Mouse (Mus musculus) heart, postnatal 0 days (tissue): Measurements from ENCODE around the gene Foxd4. TPM values are rescaled to one million over a fixed set of nuclear protein-coding genes. Genes with fewer than 3 reads are reported as not detected.
"Not testable (repeated sequence)": the region's sequence is repeated elsewhere in the genome, so short reads cannot be mapped to it uniquely, and the experiment has no call there.

ENCODE experiments used
- ATAC-seq: fragments of 200-750 bp; cut with Nextera tagmentation; 2 replicates; pipeline ENCODE4 v1.8.0; 2017; ENCODE audit warnings: low read depth, moderate number of reproducible peaks, moderate library complexity; ENCODE audit not compliant: insufficient read depth
- DNase-seq: peaks from one replicate; pipeline ENCODE4 v3.0.0-alpha.2; 2016; ENCODE audit warnings: low spot score
- H3K27ac ChIP-seq: fragments of 300-500 bp; sonication (generic); 2 replicates; pipeline ENCODE4 v1.5.1; 2014; ENCODE audit warnings: low read depth, mild to moderate bottlenecking
- H3K27me3 ChIP-seq: fragments of 300-500 bp; sonication (generic); 2 replicates; pipeline ENCODE4 v1.6.1; 2014; ENCODE audit warnings: low read length, mixed read lengths; ENCODE audit not compliant: control insufficient read depth, insufficient read depth
- H3K36me3 ChIP-seq: fragments of 300-500 bp; sonication (generic); replicated peaks from 2 replicates; pipeline ENCODE4 v1.6.1; 2014; ENCODE audit warnings: low read length, mixed read lengths; ENCODE audit not compliant: control insufficient read depth, insufficient read depth
- H3K4me1 ChIP-seq: fragments of 300-500 bp; sonication (generic); 2 replicates; pipeline ENCODE4 v1.6.1; 2014; ENCODE audit warnings: antibody characterized with exemption; ENCODE audit not compliant: control insufficient read depth, insufficient read depth
- H3K4me2 ChIP-seq: fragments of 300-500 bp; sonication (generic); 2 replicates; pipeline ENCODE4 v1.6.1; 2014; ENCODE audit warnings: low read depth, mild to moderate bottlenecking, low read length, moderate library complexity
- H3K4me3 ChIP-seq: fragments of 300-500 bp; sonication (generic); 2 replicates; pipeline ENCODE4 v1.5.1; 2014; ENCODE audit warnings: low read depth, low read length
- H3K9ac ChIP-seq: fragments of 300-500 bp; sonication (generic); replicated peaks from 2 replicates; pipeline ENCODE4 v1.6.1; 2014; ENCODE audit warnings: low read depth, low read length, mixed read lengths
- H3K9me3 ChIP-seq: fragments of 300-500 bp; sonication (generic); replicated peaks from 2 replicates; pipeline ENCODE4 v1.6.1; 2016; ENCODE audit warnings: low read length; ENCODE audit not compliant: control insufficient read depth
- CTCF ChIP-seq: IDR thresholded peaks from 2 replicates; pipeline ENCODE4 v1.5.1; 2016; ENCODE audit warnings: antibody characterized with exemption, control low read depth, low read depth
- EP300 ChIP-seq: IDR thresholded peaks from 2 replicates; pipeline ENCODE4 v1.6.1; 2016; ENCODE audit warnings: antibody characterized with exemption, low read depth
- WGBS: fragments of 180-500 bp; shearing (Covaris S2); extraction: QIAGEN DNeasy Blood & Tissue Kit; methylation state at CpG from one replicate; pipeline ENCODE4 v1.1.7; 2014; 5-methylcytosine and 5-hydroxymethylcytosine counted together
- polyA plus RNA-seq: library from polyadenylated mRNA; unstranded; fragments of >200 nt; fragmentation: Nextera tagmentation; extraction: Ambion mirVana; gene quantifications from 2 replicates; pipeline ENCODE4 v1.2.1, GENCODE M21; 2015
- total RNA-seq: library from RNA; depleted of rRNA; stranded (reverse); fragments of >200 nt; gene quantifications from 2 replicates; pipeline ENCODE4 v1.2.3, GENCODE M21; 2014; ENCODE audit warnings: low replicate concordance

The Foxd4 gene
- total and polyA plus RNA-seq, 2 experiments from 2014 or later: not detected

- TF ChIP-seq EP300: no peak
- no peak for TF ChIP-seq CTCF
- ATAC-seq: no peak
- WGBS: 29% methylated on average over 4 of the region's 4 CpGs
- Histone ChIP-seq H3K4me2 (no peak overlapping the region), H3K36me3 (no peaks in the 10 kb centered on the region), H3K4me1 (no peaks in the 10 kb centered on the region), H3K9ac (no peak overlapping the region), H3K27me3 (peaks cover 66% of the 10 kb centered on the region), H3K27ac (no peak overlapping the region), H3K4me3 (no peak overlapping the region), H3K9me3 (no peaks in the 10 kb centered on the region)
- no peak for DNase-seq
These were observed 4.5 kb downstream of the Foxd4 start for GRCm38 (mm10) chr19:24896536-24896935.

GRCm38 (mm10) chr19:24886888-24887287 is 14.1 kb downstream of the Foxd4 start:
- H3K27me3 ChIP-seq: no peaks in the 10 kb centered on the region
- H3K4me1 ChIP-seq: no peaks in the 10 kb centered on the region

GRCm38 (mm10) chr19:24885504-24885903 is 15.5 kb downstream of the Foxd4 start:
- 4% methylated on average over 5 of the region's 5 CpGs for WGBS
- H3K4me1 ChIP-seq: no peaks in the 10 kb centered on the region
- no peak overlapping the region for H3K27ac ChIP-seq
- H3K9ac ChIP-seq: no peak overlapping the region
- no peaks in the 10 kb centered on the region for H3K36me3 ChIP-seq
- DNase-seq (peak; percentile 72), ATAC-seq (peak; percentile 70; the same call in 1 of the 2 replicates)
- H3K9me3 ChIP-seq: no peaks in the 10 kb centered on the region
- no peaks in the 10 kb centered on the region for H3K27me3 ChIP-seq
- TF ChIP-seq EP300 (no peak), CTCF (peak; percentile 88)
- H3K4me2 ChIP-seq: peak overlapping the region; percentile 23; the same call in 1 of the 2 replicates
- H3K4me3 ChIP-seq: no peak overlapping the region

More at GRCm38 (mm10) chr19:24886888-24887287, 14.1 kb downstream of the Foxd4 start:
- WGBS: 58% methylated on average over 3 of the region's 3 CpGs
- no peak for DNase-seq
- no peak overlapping the region for H3K4me3 ChIP-seq
- H3K27ac ChIP-seq: no peak overlapping the region
- no peak for ATAC-seq
- no peak overlapping the region for H3K9ac ChIP-seq
- no peaks in the 10 kb centered on the region for H3K9me3 ChIP-seq
- no peak overlapping the region for H3K4me2 ChIP-seq
- H3K36me3 ChIP-seq: no peaks in the 10 kb centered on the region
- TF ChIP-seq CTCF: no peak
- TF ChIP-seq EP300: no peak

- TF ChIP-seq EP300: no peak
- no peak for TF ChIP-seq CTCF
- no peaks in the 10 kb centered on the region for H3K36me3 ChIP-seq
- H3K27ac ChIP-seq: no peak overlapping the region
- H3K9me3 ChIP-seq: 0 out of 2 replicates have a peak, but pooled peaks cover 3% of the 10 kb centered on the region
- no peak overlapping the region for H3K4me3 ChIP-seq
- WGBS: 64% methylated on average over 4 of the region's 4 CpGs
- no peaks in the 10 kb centered on the region for H3K4me1 ChIP-seq
- DNase-seq: no peak
- no peak overlapping the region for H3K9ac ChIP-seq
- no peak for ATAC-seq
- no peaks in the 10 kb centered on the region for H3K27me3 ChIP-seq
- no peak overlapping the region for H3K4me2 ChIP-seq
These were observed 19.8 kb downstream of the Foxd4 start for GRCm38 (mm10) chr19:24881237-24881636.

GRCm38 (mm10) chr19:24875129-24875870 is 25.7 kb downstream of the Foxd4 start, which contains the start of gene Gm10053:
Gene Gm10053 (plus strand): TSS chr19:24875686.
- not testable (repeated sequence) for H3K4me2 ChIP-seq, H3K36me3 ChIP-seq, H3K4me1 ChIP-seq, H3K27me3 ChIP-seq, H3K9me3 ChIP-seq, H3K27ac ChIP-seq, H3K4me3 ChIP-seq, DNase-seq, H3K9ac ChIP-seq
- ATAC-seq: peak; percentile 49; the same call in 1 of the 2 replicates
- WGBS: 77% methylated on average over 23 of the region's 26 CpGs

GRCm38 (mm10) chr19:24873873-24874272 is 27.1 kb downstream of the Foxd4 start:
- Histone ChIP-seq H3K27ac (no peak overlapping the region), H3K27me3 (no peaks in the 10 kb centered on the region), H3K9ac (no peak overlapping the region), H3K4me1 (no peaks in the 10 kb centered on the region), H3K36me3 (no peaks in the 10 kb centered on the region), H3K4me2 (no peak overlapping the region), H3K4me3 (no peak overlapping the region), H3K9me3 (0 out of 2 replicates have a peak, but pooled peaks cover 3% of the 10 kb centered on the region)
- 10% methylated on average over 2 of the region's 2 CpGs for WGBS
- ATAC-seq (no peak), DNase-seq (no peak)
- no peak for TF ChIP-seq CTCF
